Comparison of ENCODE assay signal across 8 mouse cellular contexts in the genomic region with DNA sequence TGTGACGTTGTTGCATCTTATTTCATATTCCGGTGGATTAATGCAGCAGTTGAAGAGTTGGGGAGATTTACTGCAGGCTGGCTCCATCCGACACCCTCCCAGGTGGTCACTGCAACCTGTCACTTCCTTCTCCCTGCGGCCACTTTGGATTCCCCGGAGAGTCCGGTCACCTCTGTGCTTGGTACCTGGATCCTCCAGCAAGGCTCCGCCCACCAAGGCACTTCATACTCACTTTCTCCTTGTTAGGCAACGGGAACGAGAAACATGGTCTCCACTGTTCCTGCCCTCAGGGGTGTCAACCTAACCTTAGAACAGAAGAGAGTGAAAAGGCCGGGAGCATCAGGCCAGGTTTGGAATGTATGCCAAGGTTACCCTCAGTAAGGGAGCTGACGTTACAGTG. TPM values are rescaled to one million over a fixed set of nuclear protein-coding genes. Genes with fewer than 3 reads are reported as not detected.
DNase-seq lines count a peak whose midpoint lies in the region; ATAC-seq and TF ChIP-seq lines count a peak whose summit lies in the region.

No protein-coding gene starts in this region.

- H3K4me2 ChIP-seq in embryonic facial prominence, embryonic 13.5 days = peak overlapping the region; percentile 94
- H3K4me2 ChIP-seq in hindbrain, embryonic 11.5 days (replicated peaks; ENCODE audit: low read depth, low read length) = peak overlapping the region; percentile 99
- H3K4me2 ChIP-seq in limb, embryonic 13.5 days (replicated peaks) = peak overlapping the region; percentile 95
- H3K4me2 ChIP-seq in midbrain, embryonic 14.5 days (ENCODE audit: low read length) = peak overlapping the region; percentile 99

- no peak for ATAC-seq in embryonic facial prominence, embryonic 13.5 days (ENCODE audit: insufficient number of reproducible peaks, insufficient read depth, low FRiP score, low TSS enrichment, low read depth)
- no peak for ATAC-seq in hindbrain, embryonic 11.5 days (ENCODE audit: low FRiP score)
- no peak for ATAC-seq in limb, embryonic 13.5 days (ENCODE audit: low FRiP score, low read depth)
- no peak for ATAC-seq in midbrain, embryonic 14.5 days (ENCODE audit: low FRiP score, low TSS enrichment)
- no peak for ATAC-seq in megakaryocyte-erythroid progenitor cell, adult 5-6 weeks (replicated peaks; ENCODE audit: low FRiP score, low TSS enrichment, poor library complexity, severe bottlenecking)

- peaks cover 15% of the 10 kb centered on the region for H3K9me3 ChIP-seq in E14TG2a.4 (ENCODE audit: low read length)
- no peaks in the 10 kb centered on the region for H3K9me3 ChIP-seq in embryonic facial prominence, embryonic 13.5 days
- no peaks in the 10 kb centered on the region for H3K9me3 ChIP-seq in hindbrain, embryonic 11.5 days (ENCODE audit: control insufficient read depth, low read length)
- no peaks in the 10 kb centered on the region for H3K9me3 ChIP-seq in limb, embryonic 13.5 days
- no peaks in the 10 kb centered on the region for H3K9me3 ChIP-seq in midbrain, embryonic 14.5 days (ENCODE audit: control insufficient read depth, low read length)

- H3K27ac ChIP-seq in embryonic facial prominence, embryonic 13.5 days = peak overlapping the region; percentile 99
- H3K27ac ChIP-seq in hindbrain, embryonic 11.5 days (ENCODE audit: low read depth, low read length) = peak overlapping the region; percentile 99
- H3K27ac ChIP-seq in limb, embryonic 13.5 days = peak overlapping the region; percentile 100
- H3K27ac ChIP-seq in midbrain, embryonic 14.5 days (replicated peaks; ENCODE audit: low read depth, low read length) = peak overlapping the region; percentile 100

- H3K36me3 ChIP-seq in E14TG2a.4 (ENCODE audit: insufficient read depth, low read length) = peaks cover 16% of the 10 kb centered on the region
- H3K36me3 ChIP-seq in embryonic facial prominence, embryonic 13.5 days = peaks cover 14% of the 10 kb centered on the region
- 0 out of 2 replicates have a peak, but pooled peaks cover 2% of the 10 kb centered on the region for H3K36me3 ChIP-seq in hindbrain, embryonic 11.5 days (ENCODE audit: control insufficient read depth, insufficient read depth, low read length)
- H3K36me3 ChIP-seq in limb, embryonic 13.5 days = peaks cover 10% of the 10 kb centered on the region
- H3K36me3 ChIP-seq in midbrain, embryonic 14.5 days (ENCODE audit: control insufficient read depth, insufficient read depth, low read length) = peaks cover 10% of the 10 kb centered on the region

- peak overlapping the region; percentile 100 for H3K9ac ChIP-seq in embryonic facial prominence, embryonic 13.5 days
- peak overlapping the region; percentile 100 for H3K9ac ChIP-seq in hindbrain, embryonic 11.5 days (ENCODE audit: low read depth, low read length)
- peak overlapping the region; percentile 100 for H3K9ac ChIP-seq in limb, embryonic 13.5 days
- H3K9ac ChIP-seq in midbrain, embryonic 14.5 days (replicated peaks; ENCODE audit: low read length) = peak overlapping the region; percentile 100

- WGBS in embryonic facial prominence, embryonic 13.5 days = 12% methylated on average over 11 of the region's 11 CpGs
- 29% methylated on average over 11 of the region's 11 CpGs for WGBS in hindbrain, embryonic 11.5 days
- WGBS in limb, embryonic 13.5 days = 10% methylated on average over 11 of the region's 11 CpGs
- 18% methylated on average over 11 of the region's 11 CpGs for WGBS in midbrain, embryonic 14.5 days

- 0 out of 2 replicates have a peak, but pooled peaks cover 3% of the 10 kb centered on the region for H3K27me3 ChIP-seq in E14TG2a.4 (ENCODE audit: insufficient read depth, low read length)
- H3K27me3 ChIP-seq in embryonic facial prominence, embryonic 13.5 days = no peaks in the 10 kb centered on the region
- no peaks in the 10 kb centered on the region for H3K27me3 ChIP-seq in hindbrain, embryonic 11.5 days (ENCODE audit: control insufficient read depth, insufficient read depth, low read length)
- H3K27me3 ChIP-seq in limb, embryonic 13.5 days = no peaks in the 10 kb centered on the region
- H3K27me3 ChIP-seq in midbrain, embryonic 14.5 days (ENCODE audit: control insufficient read depth, insufficient read depth, low read length) = no peaks in the 10 kb centered on the region

- peaks cover 49% of the 10 kb centered on the region for H3K4me1 ChIP-seq in E14TG2a.4 (replicated peaks; ENCODE audit: low read depth, low read length)
- peaks cover 41% of the 10 kb centered on the region for H3K4me1 ChIP-seq in embryonic facial prominence, embryonic 13.5 days
- H3K4me1 ChIP-seq in hindbrain, embryonic 11.5 days (replicated peaks; ENCODE audit: control insufficient read depth, insufficient read depth, low read length) = peaks cover 13% of the 10 kb centered on the region
- H3K4me1 ChIP-seq in limb, embryonic 13.5 days = peaks cover 61% of the 10 kb centered on the region
- H3K4me1 ChIP-seq in midbrain, embryonic 14.5 days (ENCODE audit: control insufficient read depth, insufficient read depth, low read length) = peaks cover 25% of the 10 kb centered on the region

- H3K4me3 ChIP-seq in E14TG2a.4 (replicated peaks; ENCODE audit: low read length) = peak overlapping the region; percentile 89
- peak overlapping the region; percentile 100 for H3K4me3 ChIP-seq in embryonic facial prominence, embryonic 13.5 days
- peak overlapping the region; percentile 100 for H3K4me3 ChIP-seq in hindbrain, embryonic 11.5 days (ENCODE audit: low read depth, low read length)
- peak overlapping the region; percentile 100 for H3K4me3 ChIP-seq in limb, embryonic 13.5 days
- peak overlapping the region; percentile 100 for H3K4me3 ChIP-seq in midbrain, embryonic 14.5 days (replicated peaks; ENCODE audit: low read depth, low read length)

- DNase-seq in cerebellum, adult 8-10 months = peak; percentile 39
- no peak for DNase-seq in cerebellum, adult 18-20 months
- no peak for DNase-seq in hindbrain, embryonic 11.5 days (ENCODE audit: low spot score)
- no peak for DNase-seq in midbrain, embryonic 14.5 days

- no peak for TF ChIP-seq CTCF in E14TG2a.4 (conservative IDR thresholded peaks at IDR 0.05; ENCODE audit: low read length)

RNA-seq across cellular contexts. Expression of gene Actg1, which starts 2.4 kb away (rescaled TPM):
- polyA plus RNA-seq in embryonic facial prominence, embryonic 13.5 days (2015; fragmentation: Nextera tagmentation; extraction: Ambion mirVana) = 2,524 and 2,741 TPM in 2 replicates
- polyA plus RNA-seq in hindbrain, embryonic 11.5 days (2014; fragmentation: Nextera tagmentation; extraction: Ambion mirVana) = 3,592 and 3,665 TPM in 2 replicates
- 2,628 and 2,724 TPM in 2 replicates for polyA plus RNA-seq in limb, embryonic 13.5 days (2015; fragmentation: Nextera tagmentation; extraction: Ambion mirVana)
- polyA plus RNA-seq in midbrain, embryonic 14.5 days (2014; fragmentation: Nextera tagmentation; extraction: Ambion mirVana) = 4,502 and 4,930 TPM in 2 replicates
- total RNA-seq in megakaryocyte-erythroid progenitor cell, adult 5-6 weeks (2014; fragmentation: Nextera tagmentation) = 774 and 823 TPM in 2 replicates
- total RNA-seq in megakaryocyte-erythroid progenitor cell, adult 5-6 weeks (2017) = 492 and 662 TPM in 2 replicates

RNA-seq across cellular contexts. Expression of gene Fscn2, which starts 10.6 kb away (rescaled TPM):
- 0.25 and 1.1 TPM in 2 replicates for polyA plus RNA-seq in embryonic facial prominence, embryonic 13.5 days (2015; fragmentation: Nextera tagmentation; extraction: Ambion mirVana)
- polyA plus RNA-seq in hindbrain, embryonic 11.5 days (2014; fragmentation: Nextera tagmentation; extraction: Ambion mirVana) = 1.1 and 1.5 TPM in 2 replicates
- 0.52 and 0.61 TPM in 2 replicates for polyA plus RNA-seq in limb, embryonic 13.5 days (2015; fragmentation: Nextera tagmentation; extraction: Ambion mirVana)
- polyA plus RNA-seq in midbrain, embryonic 14.5 days (2014; fragmentation: Nextera tagmentation; extraction: Ambion mirVana) = 1.7 and 2.5 TPM in 2 replicates
- not detected in 2 replicates for total RNA-seq in megakaryocyte-erythroid progenitor cell, adult 5-6 weeks (2014; fragmentation: Nextera tagmentation)
- not detected in 2 replicates for total RNA-seq in megakaryocyte-erythroid progenitor cell, adult 5-6 weeks (2017)

RNA-seq across cellular contexts. Expression of gene Faap100, which starts 27.9 kb away (rescaled TPM):
- 38.6 and 43.7 TPM in 2 replicates for polyA plus RNA-seq in embryonic facial prominence, embryonic 13.5 days (2015; fragmentation: Nextera tagmentation; extraction: Ambion mirVana)
- 27.8 and 33.6 TPM in 2 replicates for polyA plus RNA-seq in hindbrain, embryonic 11.5 days (2014; fragmentation: Nextera tagmentation; extraction: Ambion mirVana)
- polyA plus RNA-seq in limb, embryonic 13.5 days (2015; fragmentation: Nextera tagmentation; extraction: Ambion mirVana) = 37.0 and 38.6 TPM in 2 replicates
- polyA plus RNA-seq in midbrain, embryonic 14.5 days (2014; fragmentation: Nextera tagmentation; extraction: Ambion mirVana) = 95.9 and 114 TPM in 2 replicates
- 31.0 and 34.7 TPM in 2 replicates for total RNA-seq in megakaryocyte-erythroid progenitor cell, adult 5-6 weeks (2014; fragmentation: Nextera tagmentation)
- total RNA-seq in megakaryocyte-erythroid progenitor cell, adult 5-6 weeks (2017) = 11.3 and 11.6 TPM in 2 replicates
